Mouse (Mus musculus): ENCODE measurements around the gene Defb29. TPM values are rescaled to one million over a fixed set of nuclear protein-coding genes. Genes with fewer than 3 reads are reported as not detected.

The Defb29 gene
- not detected for polyA plus RNA-seq (2017; shearing (Covaris generic))

GRCm38 (mm10) chr2:152539944-152540710, at the start of gene Defb29:
Defb29 (minus strand) TSS chr2:152540098.

GRCm38 (mm10) chr2:152580107-152580506, 40.2 kb upstream of the Defb29 start, which contains the start of gene Defb19:
Defb19 (minus strand) TSS chr2:152580312.

GRCm38 (mm10) chr2:152572114-152572794, 32.4 kb upstream of the Defb29 start, which contains the start of gene Defb21:
Defb21 (plus strand) TSS chr2:152572744.

GRCm38 (mm10) chr2:152569038-152569437, 29.1 kb upstream of the Defb29 start, which contains the start of gene Gm17416:
Gm17416 (plus strand) TSS chr2:152569338.

GRCm38 (mm10) chr2:152517981-152518380, 21.9 kb downstream of the Defb29 start, which contains the start of gene Defb28:
Defb28 (plus strand) TSS chr2:152518255.

GRCm38 (mm10) chr2:152511592-152511991, 28.3 kb downstream of the Defb29 start, which contains the start of gene Defb26:
Defb26 (minus strand) TSS chr2:152511692.

GRCm38 (mm10) chr2:152490038-152490437, 49.9 kb downstream of the Defb29 start, which contains the start of gene Defb22:
Defb22 (minus strand) TSS chr2:152490138.

Other genes with a start within 250 kb of the Defb29 start
- 50.9 TPM for gene Tbc1d20, start 246.3 kb downstream of the Defb29 start, polyA plus RNA-seq (2017; shearing (Covaris generic))
- gene Rbck1, start 207.4 kb downstream of the Defb29 start, polyA plus RNA-seq (2017; shearing (Covaris generic)), result 400 TPM
- 4.5 TPM for gene Trib3, start 196.1 kb downstream of the Defb29 start, polyA plus RNA-seq (2017; shearing (Covaris generic))
- not detected for gene Nrsn2, start 163.5 kb downstream of the Defb29 start, polyA plus RNA-seq (2017; shearing (Covaris generic))
- gene Sox12, start 142.0 kb downstream of the Defb29 start, polyA plus RNA-seq (2017; shearing (Covaris generic)), result 0.11 TPM
- gene Zcchc3, start 125.1 kb downstream of the Defb29 start, polyA plus RNA-seq (2017; shearing (Covaris generic)), result 1.7 TPM
- not detected for gene 6820408C15Rik, start 124.5 kb downstream of the Defb29 start, polyA plus RNA-seq (2017; shearing (Covaris generic))
- not detected for gene Defb23, start 75.5 kb downstream of the Defb29 start, polyA plus RNA-seq (2017; shearing (Covaris generic))
- not detected for gene Defb20, start 63.0 kb downstream of the Defb29 start, polyA plus RNA-seq (2017; shearing (Covaris generic))
- not detected for gene Defb22, start 50.0 kb downstream of the Defb29 start, polyA plus RNA-seq (2017; shearing (Covaris generic))
- not detected for gene Defb26, start 28.4 kb downstream of the Defb29 start, polyA plus RNA-seq (2017; shearing (Covaris generic))
- not detected for gene Defb28, start 21.8 kb downstream of the Defb29 start, polyA plus RNA-seq (2017; shearing (Covaris generic))
- not detected for gene Gm17416, start 29.2 kb upstream of the Defb29 start, polyA plus RNA-seq (2017; shearing (Covaris generic))
- gene Defb21, start 32.6 kb upstream of the Defb29 start, polyA plus RNA-seq (2017; shearing (Covaris generic)), result not detected
- gene Defb19, start 40.2 kb upstream of the Defb29 start, polyA plus RNA-seq (2017; shearing (Covaris generic)), result not detected
- not detected for gene Defb45, start 59.3 kb upstream of the Defb29 start, polyA plus RNA-seq (2017; shearing (Covaris generic))
- gene Defb36, start 64.2 kb upstream of the Defb29 start, polyA plus RNA-seq (2017; shearing (Covaris generic)), result not detected
- gene Defb25, start 83.0 kb upstream of the Defb29 start, polyA plus RNA-seq (2017; shearing (Covaris generic)), result not detected
- not detected for gene Rem1, start 86.9 kb upstream of the Defb29 start, polyA plus RNA-seq (2017; shearing (Covaris generic))
- gene H13, start 129.4 kb upstream of the Defb29 start, polyA plus RNA-seq (2017; shearing (Covaris generic)), result 69.2 TPM
- gene Mcts2, start 146.9 kb upstream of the Defb29 start, polyA plus RNA-seq (2017; shearing (Covaris generic)), result 3.0 TPM
- not detected for gene Id1, start 196.2 kb upstream of the Defb29 start, polyA plus RNA-seq (2017; shearing (Covaris generic))
- gene Cox4i2, start 214.1 kb upstream of the Defb29 start, polyA plus RNA-seq (2017; shearing (Covaris generic)), result 0.41 TPM

Data from inflammation-experienced regulatory T-cells, adult 16 weeks (primary cell).